Mouse (Mus musculus) bone marrow macrophage, adult 2 months (primary cell): ENCODE measurements around the gene Atxn7l3. TPM values are rescaled to one million over a fixed set of nuclear protein-coding genes. Genes with fewer than 3 reads are reported as not detected.

Source experiments
- H3K27ac ChIP-seq: 2 replicates; pipeline ENCODE4 v1.5.1; 2012; ENCODE audit warnings: low read depth, low read length; ENCODE audit not compliant: insufficient read depth
- H3K4me1 ChIP-seq: 2 replicates; pipeline ENCODE4 v1.6.1; 2012; ENCODE audit warnings: low read length; ENCODE audit not compliant: control insufficient read depth, insufficient read depth
- H3K4me3 ChIP-seq: 2 replicates; pipeline ENCODE4 v1.5.1; 2012; ENCODE audit warnings: mild to moderate bottlenecking, low read length, moderate library complexity; ENCODE audit not compliant: insufficient read depth
- CTCF ChIP-seq: IDR thresholded peaks from 2 replicates; pipeline ENCODE4 v1.5.1; 2012; ENCODE audit warnings: low read depth, mild to moderate bottlenecking, low read length, moderate library complexity
- POLR2A ChIP-seq: IDR thresholded peaks from 2 replicates; pipeline ENCODE4 v1.6.1; 2012; ENCODE audit warnings: mild to moderate bottlenecking, low read depth, low read length, borderline replicate concordance
- polyA plus RNA-seq: library from polyadenylated mRNA; stranded (reverse); fragments of >200 nt; gene quantifications from 2 replicates; pipeline ENCODE4 v1.2.4, GENCODE M21; 2012; ENCODE audit not compliant: missing spikeins, insufficient read depth, insufficient read length

Gene Atxn7l3
- polyA plus RNA-seq, 1 experiment = 39.8 TPM

DNA sequence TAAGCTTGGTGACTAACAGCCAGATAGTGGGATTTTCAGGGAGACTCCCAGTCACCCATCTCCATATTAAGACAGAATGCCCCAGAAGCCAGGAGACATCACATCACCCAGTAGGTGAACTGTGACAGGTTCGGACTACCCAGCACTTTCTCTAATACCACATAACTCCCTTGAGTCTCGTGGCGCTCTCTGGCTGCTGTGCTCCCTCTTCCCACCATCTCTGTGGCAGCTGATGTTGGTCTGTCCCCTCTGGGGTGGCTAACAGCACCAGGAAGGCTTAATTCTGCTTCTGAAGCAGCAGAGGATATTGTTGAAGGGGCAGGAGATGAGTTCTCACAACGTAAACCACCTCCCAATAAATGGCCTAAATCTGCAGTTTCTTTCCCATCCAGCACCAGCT, 15.5 kb upstream of the Atxn7l3 start:
- no peak overlapping the region for H3K4me3 ChIP-seq
- H3K27ac ChIP-seq = no peak overlapping the region
- H3K4me1 ChIP-seq = peaks cover 27% of the 10 kb centered on the region
- no peak for TF ChIP-seq CTCF
- TF ChIP-seq POLR2A = no peak

DNA sequence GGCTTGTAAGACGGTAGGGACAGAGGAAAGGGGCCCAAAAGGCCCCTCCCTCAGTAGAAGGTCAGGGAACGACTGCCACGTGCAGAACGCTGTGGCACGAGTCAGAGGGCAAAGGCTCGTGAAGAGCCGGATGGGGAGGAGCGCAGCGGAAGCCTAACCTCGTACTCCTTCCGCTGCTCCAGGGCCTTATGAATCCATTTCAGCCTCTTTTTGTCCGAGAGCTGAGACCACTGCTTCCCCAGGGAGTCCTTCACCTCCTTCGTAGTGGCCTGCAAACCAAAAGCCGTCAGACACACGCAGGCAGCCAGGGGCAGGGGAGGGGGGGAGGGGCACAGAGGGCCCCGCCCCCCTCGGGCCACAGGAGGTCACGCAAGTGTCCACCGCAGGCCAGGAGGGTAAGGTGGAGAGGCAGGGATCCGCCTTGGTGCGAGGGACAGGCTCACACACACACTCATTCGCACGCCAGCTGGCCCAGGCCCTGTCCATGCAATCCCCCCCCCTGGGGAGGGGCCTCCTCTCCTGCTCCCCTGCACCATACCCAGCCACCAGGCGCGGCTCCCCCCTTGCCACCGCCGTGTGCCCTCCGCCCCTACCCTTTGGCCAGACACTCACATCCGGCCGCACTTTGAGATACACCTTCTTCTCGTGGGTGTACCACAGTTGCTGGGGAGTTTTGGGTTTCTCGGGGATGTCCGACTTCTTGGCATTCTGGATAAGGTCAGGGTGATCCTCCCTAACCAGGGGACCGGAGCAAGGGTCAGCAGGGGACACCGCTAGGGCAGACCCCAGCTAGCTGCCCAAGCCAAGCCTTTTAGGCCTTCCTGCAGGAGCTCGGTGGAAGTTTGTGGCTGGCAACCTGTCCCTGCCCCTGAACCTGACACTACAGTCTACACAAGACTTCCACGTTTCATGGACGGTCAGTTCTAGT, 14.6 kb upstream of the Atxn7l3 start:
- H3K4me1 ChIP-seq = peaks cover 27% of the 10 kb centered on the region

DNA sequence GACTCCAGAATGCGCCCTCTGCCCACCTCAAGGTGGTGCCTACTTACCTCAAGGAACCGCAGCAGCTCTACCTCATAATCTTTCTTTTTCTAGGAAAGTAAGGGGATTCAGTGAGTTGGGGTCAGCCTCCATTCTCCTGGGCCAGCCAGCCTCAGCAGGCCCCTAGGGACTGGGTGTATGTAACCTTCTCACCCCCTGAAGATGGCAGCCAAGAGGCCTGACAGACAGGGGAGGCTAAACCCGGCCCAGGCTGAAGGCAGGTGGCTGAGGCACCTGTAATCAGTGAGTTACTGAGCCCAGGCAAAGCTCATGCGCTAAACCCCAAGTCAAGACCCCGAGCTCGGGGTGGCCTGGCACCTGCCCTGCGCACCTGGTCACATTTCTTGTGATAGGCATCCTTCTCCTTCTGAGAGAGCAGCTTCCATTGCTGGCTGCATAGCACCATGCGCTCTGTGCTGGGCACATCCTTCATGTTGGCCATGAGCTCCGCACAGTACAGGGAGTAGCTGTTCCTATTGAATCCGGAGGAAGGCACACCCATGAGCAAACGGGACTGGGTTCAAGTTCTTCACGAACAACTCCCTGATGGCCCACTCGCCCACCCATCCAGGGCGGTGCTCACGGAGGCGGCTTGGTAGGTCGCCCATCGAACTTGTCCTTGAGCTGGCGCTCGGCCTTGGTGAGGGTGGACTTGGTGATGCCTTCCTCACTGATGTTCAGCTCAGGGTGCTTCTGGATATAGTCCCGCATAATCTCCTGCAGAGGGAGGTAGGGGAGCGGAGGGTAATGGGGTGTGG, 13.6 kb upstream of the Atxn7l3 start:
- no peak for TF ChIP-seq POLR2A
- TF ChIP-seq CTCF = no peak
- Histone ChIP-seq H3K4me3 (peak overlapping the region; percentile 62), H3K27ac (no peak overlapping the region), H3K4me1 (peaks cover 19% of the 10 kb centered on the region)

More for the DNA sequence above, 14.6 kb upstream of the Atxn7l3 start:
- H3K4me3 ChIP-seq = no peak overlapping the region
- TF ChIP-seq CTCF (no peak), POLR2A (no peak)
- H3K27ac ChIP-seq = no peak overlapping the region

DNA sequence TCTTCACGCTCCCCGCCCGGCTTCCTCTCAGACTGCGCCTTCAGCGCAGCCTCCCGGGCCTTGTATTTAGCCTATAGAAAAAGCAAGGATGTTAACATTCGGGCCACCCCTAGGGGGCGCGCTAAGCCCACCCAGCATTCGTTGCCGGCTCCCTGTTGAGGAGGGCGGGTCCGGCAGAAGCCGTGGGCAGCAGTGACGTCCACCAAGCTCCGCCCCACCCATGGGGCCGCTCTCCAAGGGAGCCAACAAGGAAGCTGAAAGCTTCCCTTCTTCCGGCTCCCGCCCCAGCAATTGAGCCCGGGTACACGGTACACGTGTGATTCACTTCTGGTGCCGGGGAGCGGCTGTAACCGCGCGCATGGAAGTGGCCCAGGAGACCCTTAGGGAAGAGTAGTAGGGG, 12.5 kb upstream of the Atxn7l3 start:
- Histone ChIP-seq H3K4me1 (peaks cover 14% of the 10 kb centered on the region), H3K27ac (peak overlapping the region; percentile 12), H3K4me3 (peak overlapping the region; percentile 62)
- TF ChIP-seq CTCF (peak; percentile 57; the same call in 1 of the 2 replicates), POLR2A (no peak)

DNA sequence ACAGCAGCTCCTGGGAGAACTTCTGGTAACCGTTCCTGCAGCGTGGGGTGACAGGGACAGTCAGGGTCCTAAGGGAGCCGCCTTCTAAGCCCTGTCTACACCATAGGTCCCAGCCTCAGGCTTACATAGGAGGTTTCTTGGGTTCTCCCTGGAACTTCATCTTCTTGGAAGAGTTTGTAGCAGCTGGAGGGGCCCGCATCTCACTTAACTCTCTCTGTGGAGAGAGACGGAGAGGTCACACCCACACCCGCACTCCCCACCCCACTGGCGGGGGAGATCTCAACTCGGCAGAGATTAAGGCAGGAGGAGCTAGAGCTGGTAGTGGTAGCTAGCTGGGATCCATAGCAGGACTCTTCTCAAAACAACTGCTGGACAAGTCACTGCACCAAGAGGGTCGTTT, 11.7 kb upstream of the Atxn7l3 start:
- TF ChIP-seq POLR2A (no peak), CTCF (no peak)
- Histone ChIP-seq H3K27ac (no peak overlapping the region), H3K4me3 (no peak overlapping the region), H3K4me1 (peaks cover 13% of the 10 kb centered on the region)

DNA sequence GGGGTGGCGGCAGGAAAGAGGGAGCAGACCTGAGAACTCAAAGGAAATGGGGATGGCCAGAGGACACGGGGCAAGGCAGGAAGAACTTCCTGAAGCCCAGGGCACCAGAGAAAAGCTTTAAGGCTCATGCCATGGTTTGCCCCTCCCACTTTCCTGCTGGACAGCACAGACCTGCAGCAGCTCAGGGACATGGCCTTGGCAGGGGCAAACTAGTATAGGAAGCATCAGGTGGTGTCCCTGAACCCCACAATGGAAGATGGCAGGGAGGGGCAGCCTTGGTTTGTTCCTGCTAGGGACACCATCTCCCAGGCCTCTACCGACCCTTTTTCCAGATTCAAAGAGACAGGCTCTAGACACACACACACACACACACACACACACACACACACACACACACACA, 8.9 kb upstream of the Atxn7l3 start:
- TF ChIP-seq CTCF (no peak), POLR2A (no peak)
- Histone ChIP-seq H3K4me3 (no peak overlapping the region), H3K27ac (no peak overlapping the region), H3K4me1 (peaks cover 5% of the 10 kb centered on the region; the same call in 1 of the 2 replicates)

DNA sequence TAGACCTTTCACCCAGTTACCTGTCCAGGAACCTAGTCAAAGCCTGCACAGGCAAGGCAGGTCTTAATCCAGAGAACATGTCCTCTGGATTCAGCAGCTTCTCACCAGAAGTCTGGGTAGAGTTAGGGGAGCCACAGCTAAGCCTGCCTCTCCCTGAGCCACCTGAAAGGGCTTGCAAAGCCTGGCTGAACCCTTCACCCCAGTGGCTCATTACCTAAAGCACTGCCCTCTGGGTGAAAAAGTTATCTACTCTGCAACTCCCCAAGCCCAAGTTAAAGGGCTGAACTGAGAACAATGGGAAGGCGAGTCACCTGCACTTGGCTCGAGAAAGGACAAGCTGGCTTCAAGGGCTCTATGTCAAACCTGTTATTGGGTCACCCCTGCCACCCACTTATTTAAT, 7.7 kb upstream of the Atxn7l3 start:
- H3K4me3 ChIP-seq = no peak overlapping the region
- TF ChIP-seq POLR2A (no peak), CTCF (no peak)
- H3K27ac ChIP-seq = no peak overlapping the region
- H3K4me1 ChIP-seq = no peaks in the 10 kb centered on the region

DNA sequence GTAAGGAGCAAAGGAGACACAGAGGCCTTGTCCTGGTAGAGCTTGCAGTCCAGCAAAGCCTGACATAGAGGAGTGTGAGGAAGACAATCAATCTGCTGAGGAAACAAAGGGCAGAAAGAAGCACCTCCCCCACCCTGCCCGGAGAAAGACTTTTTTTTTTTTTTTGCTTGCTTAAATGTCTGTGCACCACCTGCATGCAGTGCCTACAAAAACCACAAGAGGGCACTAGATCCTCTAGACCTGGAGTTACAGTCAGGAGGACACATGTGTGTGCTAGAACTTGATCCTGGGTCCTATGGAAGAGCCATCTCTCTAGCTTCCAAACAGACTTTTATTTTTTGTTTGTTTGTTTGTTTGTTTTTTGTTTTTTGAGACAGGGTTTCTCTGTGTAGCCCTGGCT, 3.4 kb upstream of the Atxn7l3 start:
- Histone ChIP-seq H3K4me1 (peaks cover 7% of the 10 kb centered on the region; the same call in 1 of the 2 replicates), H3K4me3 (no peak overlapping the region), H3K27ac (no peak overlapping the region)
- TF ChIP-seq POLR2A = no peak
- no peak for TF ChIP-seq CTCF

DNA sequence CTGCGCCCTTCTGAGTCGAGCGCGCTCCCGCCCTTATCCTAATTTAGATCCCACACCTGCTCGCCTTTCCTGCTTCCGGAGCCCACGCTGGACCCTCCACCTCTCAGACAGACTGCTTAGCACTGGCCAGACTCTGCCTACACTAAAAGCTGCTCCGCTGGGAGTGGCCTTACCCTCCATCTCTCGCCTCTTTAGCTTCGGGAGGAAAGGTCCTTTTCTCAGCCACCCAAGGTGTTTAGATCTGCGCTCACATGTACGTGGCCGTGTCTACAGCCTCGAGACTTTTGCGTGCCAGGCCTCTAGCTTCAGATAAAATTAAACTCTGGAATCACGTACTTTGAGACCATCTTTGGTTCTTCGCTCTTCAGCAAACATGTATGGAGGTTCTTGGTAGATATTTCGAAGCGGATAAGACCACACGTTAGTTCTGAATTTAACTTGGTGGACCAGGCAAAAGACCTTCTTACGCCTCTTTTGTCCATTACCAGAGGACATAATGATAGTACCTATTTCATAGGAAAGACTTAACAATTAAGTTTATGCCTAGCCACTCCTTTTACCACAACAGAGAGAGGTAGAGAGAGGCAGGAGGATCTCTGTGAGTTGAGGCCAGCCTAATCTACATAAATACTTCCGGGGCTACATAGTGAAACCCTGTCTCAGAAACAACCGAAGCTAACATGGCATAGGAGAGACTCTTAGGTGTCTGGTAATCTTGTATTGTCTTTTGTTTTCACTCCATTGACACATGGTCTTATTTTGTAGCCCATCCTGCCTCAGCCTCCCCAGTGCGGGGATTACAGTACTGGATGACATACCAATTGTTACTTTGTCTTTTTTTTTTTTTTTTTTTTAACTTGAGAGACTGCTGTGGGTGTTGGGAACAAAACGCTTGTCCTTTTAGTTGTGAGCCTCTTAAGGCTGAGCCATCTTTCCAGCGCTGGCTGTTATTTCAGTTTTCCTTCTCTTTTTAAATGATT, 1.4 kb upstream of the Atxn7l3 start:
- TF ChIP-seq CTCF (no peak), POLR2A (no peak; the same call in 1 of the 2 replicates)
- H3K27ac ChIP-seq = peak overlapping the region; percentile 74
- H3K4me3 ChIP-seq = peak overlapping the region; percentile 59
- H3K4me1 ChIP-seq = peaks cover 11% of the 10 kb centered on the region
